Mouse (Mus musculus) midbrain, embryonic 16.5 days (tissue): ENCODE results near the gene Chadl. TPM values are rescaled to one million over a fixed set of nuclear protein-coding genes. Genes with fewer than 3 reads are reported as not detected.
"Not testable (repeated sequence)": the region's sequence is repeated elsewhere in the genome, so short reads cannot be mapped to it uniquely, and the experiment has no call there.

Experiments used
- ATAC-seq: fragments of 200-750 bp; cut with Nextera tagmentation; 2 replicates; pipeline ENCODE4 v1.8.0; 2017; ENCODE audit warnings: moderate TSS enrichment
- H3K27ac ChIP-seq: fragments of 300-500 bp; sonication (generic); 2 replicates; pipeline ENCODE4 v1.5.1; 2014; ENCODE audit warnings: mild to moderate bottlenecking, low read length, mixed read lengths
- H3K27me3 ChIP-seq: fragments of 300-500 bp; sonication (generic); 2 replicates; pipeline ENCODE4 v1.6.1; 2014; ENCODE audit warnings: low read depth, low read length, mixed read lengths; ENCODE audit not compliant: control insufficient read depth, insufficient read depth
- H3K36me3 ChIP-seq: fragments of 300-500 bp; sonication (generic); 2 replicates; pipeline ENCODE4 v1.6.1; 2014; ENCODE audit warnings: mild to moderate bottlenecking, low read length, moderate library complexity, mixed read lengths; ENCODE audit not compliant: control insufficient read depth, insufficient read depth
- H3K4me1 ChIP-seq: fragments of 300-500 bp; sonication (generic); 2 replicates; pipeline ENCODE4 v1.6.1; 2014; ENCODE audit warnings: mild to moderate bottlenecking, low read length, mixed read lengths; ENCODE audit not compliant: control insufficient read depth, insufficient read depth
- H3K4me2 ChIP-seq: fragments of 300-500 bp; sonication (generic); 2 replicates; pipeline ENCODE4 v1.6.1; 2014; ENCODE audit warnings: mild to moderate bottlenecking, low read length, mixed read lengths
- H3K4me3 ChIP-seq: fragments of 300-500 bp; sonication (generic); 2 replicates; pipeline ENCODE4 v1.5.1; 2014; ENCODE audit warnings: low read depth, mild to moderate bottlenecking, low read length, moderate library complexity, mixed read lengths
- H3K9ac ChIP-seq: fragments of 300-500 bp; sonication (generic); 2 replicates; pipeline ENCODE4 v1.6.1; 2014; ENCODE audit warnings: low read depth, low read length, mixed read lengths
- H3K9me3 ChIP-seq: fragments of 300-500 bp; sonication (generic); replicated peaks from 2 replicates; pipeline ENCODE4 v1.6.1; 2014; ENCODE audit warnings: mild to moderate bottlenecking, low read length, mixed read lengths; ENCODE audit not compliant: control insufficient read depth, poor library complexity, severe bottlenecking
- WGBS: fragments of 180-500 bp; shearing (Covaris S2); extraction: QIAGEN DNeasy Blood & Tissue Kit; methylation state at CpG from one replicate; pipeline ENCODE4 v1.1.7; 2014; 5-methylcytosine and 5-hydroxymethylcytosine counted together
- polyA plus RNA-seq: library from polyadenylated mRNA; unstranded; fragments of >200 nt; fragmentation: Nextera tagmentation; extraction: Ambion mirVana; gene quantifications from 2 replicates; pipeline ENCODE4 v1.2.1, GENCODE M21; 2015

The Chadl gene
- polyA plus RNA-seq: 41.4 and 42.5 TPM in 2 replicates

DNA sequence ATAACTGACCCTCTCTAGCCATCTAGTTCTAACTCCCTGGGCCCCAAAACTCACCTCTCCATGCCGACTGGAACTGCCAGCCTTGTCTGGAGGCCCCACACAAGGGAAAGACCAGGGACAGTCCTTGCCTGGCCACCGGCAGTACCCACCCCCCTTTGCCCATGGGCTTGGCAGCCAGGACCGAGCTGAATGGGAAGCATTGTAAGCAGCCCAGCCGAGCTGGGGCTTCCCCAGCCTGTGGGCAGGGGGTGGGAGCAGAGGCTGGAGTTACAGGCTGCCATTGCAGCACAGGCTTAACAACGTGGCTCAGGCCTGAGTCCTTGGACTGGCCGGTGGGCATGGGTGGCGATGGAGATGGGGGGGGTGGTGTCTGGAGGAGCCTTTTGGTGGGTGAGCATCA is at the start of gene Chadl:
TSS of gene Chadl (minus strand) at position 113 of the 400 bp plus-strand sequence.
- ATAC-seq: 0 out of 2 replicates have a peak, but pooled peaks have one; percentile 18
- Histone ChIP-seq H3K9ac (no peak within 1 kb of the TSS), H3K4me1 (peaks cover 13% of the 10 kb centered on the region; the same call in 1 of the 2 replicates), H3K4me3 (no peak within 1 kb of the TSS), H3K36me3 (no peaks in the 10 kb centered on the region), H3K27ac (no peak within 1 kb of the TSS), H3K4me2 (no peak within 1 kb of the TSS), H3K9me3 (no peaks in the 10 kb centered on the region), H3K27me3 (peaks cover 8% of the 10 kb centered on the region)
- 55% methylated on average over 7 of the region's 7 CpGs for WGBS

DNA sequence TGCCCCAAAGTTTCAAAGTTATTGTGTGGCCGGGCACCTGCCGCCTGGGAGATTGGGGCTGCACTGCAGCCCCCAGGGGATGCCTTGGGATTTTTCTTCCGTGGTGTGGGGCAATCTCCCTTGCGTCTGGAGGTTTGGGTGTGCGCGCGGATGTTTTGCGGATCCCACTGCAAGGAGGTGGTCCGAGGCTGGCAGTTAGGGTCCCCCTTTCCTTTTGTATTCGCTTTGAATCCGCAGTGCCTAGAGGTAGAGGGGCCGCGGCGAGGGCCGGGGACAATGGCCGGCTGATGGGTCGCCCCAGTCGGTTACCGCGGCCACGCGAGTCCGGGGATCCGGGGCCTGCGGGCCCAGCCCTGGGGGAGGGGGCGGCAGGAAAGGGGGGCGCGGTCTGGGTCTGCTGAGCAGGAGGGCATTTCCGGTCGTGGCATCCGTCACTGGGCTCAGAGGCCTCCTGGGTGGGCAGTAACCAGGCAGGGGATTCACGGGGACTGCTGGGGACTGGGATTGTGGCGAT is 48.6 kb upstream of the Chadl start:
- ATAC-seq: peak; percentile 88
- no peaks in the 10 kb centered on the region for H3K36me3 ChIP-seq
- peak overlapping the region; percentile 92 for H3K27ac ChIP-seq
- peaks cover 23% of the 10 kb centered on the region for H3K4me1 ChIP-seq
- H3K9ac ChIP-seq: peak overlapping the region; percentile 94
- H3K4me2 ChIP-seq: peak overlapping the region; percentile 80
- no peaks in the 10 kb centered on the region for H3K9me3 ChIP-seq
- H3K27me3 ChIP-seq: no peaks in the 10 kb centered on the region
- under 1% methylated on average over 33 of the region's 33 CpGs for WGBS
- H3K4me3 ChIP-seq: peak overlapping the region; percentile 85

DNA sequence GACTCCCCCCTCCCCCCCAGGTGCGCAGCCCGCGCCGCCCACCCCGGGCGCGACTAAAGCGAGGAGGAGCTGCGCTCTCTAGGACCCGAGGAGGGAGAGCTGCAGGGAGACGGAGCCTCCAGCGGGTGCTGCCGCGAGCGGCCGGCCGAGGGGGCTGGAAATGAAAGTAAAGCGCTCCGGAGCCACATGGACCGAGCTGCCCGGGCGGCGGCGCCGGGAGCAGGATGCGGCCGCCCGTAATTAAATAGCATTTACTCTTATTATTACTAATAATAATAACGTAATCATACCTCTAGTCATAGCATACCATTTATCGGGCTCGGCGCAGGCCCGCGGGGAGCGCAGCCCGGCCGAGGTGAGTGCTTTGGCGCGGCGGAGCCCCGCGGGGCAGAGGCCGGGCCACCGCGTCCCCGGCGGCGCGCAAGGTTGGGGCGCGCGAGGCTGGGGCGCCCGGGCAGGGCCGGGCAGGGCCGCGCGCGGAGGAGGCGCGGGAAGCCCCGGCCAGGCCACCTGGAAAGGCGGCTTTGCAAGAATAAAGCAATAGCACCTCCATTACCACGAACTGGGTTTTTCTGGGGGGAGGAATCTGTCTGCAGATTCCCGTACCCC is 48.0 kb upstream of the Chadl start, which contains the start of the genes Zc3h7b and Rangap1:
TSS of gene Zc3h7b (plus strand) at position 66 of the 609 bp plus-strand sequence.
TSS of gene Rangap1 (minus strand) at position 539 of the 609 bp plus-strand sequence.
- Histone ChIP-seq H3K9me3 (no peaks in the 10 kb centered on the region), H3K4me3 (peak within 1 kb of the TSS; percentile 85), H3K4me2 (peak within 1 kb of the TSS; percentile 80), H3K9ac (peak within 1 kb of the TSS; percentile 94), H3K4me1 (peaks cover 23% of the 10 kb centered on the region), H3K27ac (peak within 1 kb of the TSS; percentile 92), H3K36me3 (no peaks in the 10 kb centered on the region), H3K27me3 (no peaks in the 10 kb centered on the region)
- under 1% methylated on average over 56 of the region's 65 CpGs for WGBS
- peak; percentile 88 for ATAC-seq

DNA sequence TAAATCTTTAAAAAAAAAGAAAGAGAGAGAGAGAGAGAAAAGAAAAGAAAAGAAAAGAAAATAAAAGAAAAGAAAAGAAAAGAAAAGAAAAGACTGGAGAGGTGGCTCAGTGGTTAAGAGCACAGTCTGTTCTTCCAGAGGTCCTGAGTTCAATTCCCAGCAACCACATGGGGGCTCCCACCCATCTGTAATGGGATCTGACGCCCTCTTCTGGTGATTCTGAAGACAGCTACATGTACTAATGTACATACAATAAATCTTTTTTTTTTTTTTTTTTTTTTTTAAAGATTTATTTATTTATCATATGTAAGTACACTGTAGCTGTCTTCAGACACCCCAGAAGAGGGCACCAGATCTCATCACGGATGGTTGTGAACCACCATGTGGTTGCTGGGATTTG is 45.3 kb upstream of the Chadl start:
- H3K4me1 ChIP-seq: peaks cover 15% of the 10 kb centered on the region
- not testable (repeated sequence) for H3K27ac ChIP-seq, H3K36me3 ChIP-seq, H3K9me3 ChIP-seq, ATAC-seq, H3K4me2 ChIP-seq, H3K9ac ChIP-seq, H3K27me3 ChIP-seq, H3K4me3 ChIP-seq
- 35% methylated on average over 2 of the region's 2 CpGs for WGBS

DNA sequence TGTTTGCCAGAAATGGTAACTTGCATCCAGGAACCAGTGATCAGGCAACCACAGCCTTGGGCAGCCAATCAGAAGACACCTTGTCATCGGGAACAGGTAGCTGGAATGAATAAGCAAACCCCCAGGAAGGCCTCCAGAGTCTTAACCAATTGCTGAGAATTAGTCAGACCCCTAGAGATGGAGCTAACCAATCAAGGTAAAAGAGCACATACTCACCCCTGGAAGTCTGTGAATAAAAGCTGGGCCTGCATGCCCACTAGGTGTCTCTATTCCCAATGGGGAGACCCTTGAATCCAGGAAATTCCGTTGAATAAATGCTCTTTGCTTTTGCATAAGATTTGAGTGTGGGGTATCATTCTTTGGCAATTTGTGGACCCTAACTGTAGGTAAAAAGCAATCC is 42.8 kb upstream of the Chadl start:
- no peaks in the 10 kb centered on the region for H3K36me3 ChIP-seq
- 10% methylated on average over 2 of the region's 2 CpGs for WGBS
- H3K9ac ChIP-seq: no peak overlapping the region
- H3K4me2 ChIP-seq: no peak overlapping the region
- no peaks in the 10 kb centered on the region for H3K9me3 ChIP-seq
- H3K27ac ChIP-seq: no peak overlapping the region
- H3K4me3 ChIP-seq: no peak overlapping the region
- no peaks in the 10 kb centered on the region for H3K27me3 ChIP-seq
- H3K4me1 ChIP-seq: peaks cover 5% of the 10 kb centered on the region
- ATAC-seq: no peak

DNA sequence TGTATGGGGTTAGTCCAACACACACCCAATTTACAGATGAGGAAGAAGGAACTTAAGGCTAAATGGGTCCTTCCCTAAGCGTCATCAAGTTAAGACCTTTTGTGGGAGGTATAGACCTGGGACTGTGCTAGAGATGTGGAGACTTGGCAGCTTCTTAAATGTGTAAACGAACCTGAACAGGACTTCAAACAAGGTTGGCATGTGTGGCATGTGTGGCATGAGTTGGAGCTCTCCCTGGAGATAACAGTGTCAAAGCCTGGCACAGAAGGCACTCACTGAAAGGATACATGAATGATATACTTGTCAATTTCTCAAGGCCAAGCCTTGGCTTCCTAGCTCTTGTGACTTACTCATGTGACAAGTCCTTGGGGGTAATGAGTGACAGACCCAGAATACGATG is 42.2 kb upstream of the Chadl start:
- no peak for ATAC-seq
- peaks cover 2% of the 10 kb centered on the region for H3K4me1 ChIP-seq
- no peak overlapping the region for H3K9ac ChIP-seq
- H3K27ac ChIP-seq: no peak overlapping the region
- no peaks in the 10 kb centered on the region for H3K36me3 ChIP-seq
- whole genome bisulfite sequencing: 86% methylated on average over 3 of the region's 3 CpGs
- no peak overlapping the region for H3K4me3 ChIP-seq
- no peaks in the 10 kb centered on the region for H3K9me3 ChIP-seq
- H3K4me2 ChIP-seq: no peak overlapping the region
- no peaks in the 10 kb centered on the region for H3K27me3 ChIP-seq

DNA sequence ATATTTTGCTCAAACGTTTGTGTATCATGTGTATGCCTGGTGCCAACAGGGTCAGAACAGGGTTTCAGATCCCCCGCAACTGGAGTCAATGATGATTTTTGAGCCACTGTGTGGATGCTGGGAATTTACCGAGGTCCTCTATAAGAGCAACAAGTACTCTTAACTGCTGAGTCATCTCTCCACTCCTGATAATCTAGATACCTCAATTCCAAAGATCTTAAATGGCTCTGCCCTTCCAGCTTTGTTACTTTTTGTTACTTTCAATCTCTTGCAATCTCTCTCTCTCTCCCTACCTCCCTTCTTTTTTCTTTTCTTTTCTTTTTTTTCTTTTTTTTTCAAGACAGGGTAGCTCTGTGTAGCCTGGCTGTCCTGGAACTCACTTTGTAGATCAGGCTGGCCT is 38.0 kb upstream of the Chadl start:
- Histone ChIP-seq H3K4me2 (no peak overlapping the region), H3K9me3 (no peaks in the 10 kb centered on the region), H3K27ac (no peak overlapping the region), H3K4me1 (no peaks in the 10 kb centered on the region), H3K9ac (no peak overlapping the region), H3K27me3 (no peaks in the 10 kb centered on the region), H3K36me3 (no peaks in the 10 kb centered on the region), H3K4me3 (no peak overlapping the region)
- ATAC-seq: no peak
- 66% methylated on average over 3 of the region's 3 CpGs for WGBS

DNA sequence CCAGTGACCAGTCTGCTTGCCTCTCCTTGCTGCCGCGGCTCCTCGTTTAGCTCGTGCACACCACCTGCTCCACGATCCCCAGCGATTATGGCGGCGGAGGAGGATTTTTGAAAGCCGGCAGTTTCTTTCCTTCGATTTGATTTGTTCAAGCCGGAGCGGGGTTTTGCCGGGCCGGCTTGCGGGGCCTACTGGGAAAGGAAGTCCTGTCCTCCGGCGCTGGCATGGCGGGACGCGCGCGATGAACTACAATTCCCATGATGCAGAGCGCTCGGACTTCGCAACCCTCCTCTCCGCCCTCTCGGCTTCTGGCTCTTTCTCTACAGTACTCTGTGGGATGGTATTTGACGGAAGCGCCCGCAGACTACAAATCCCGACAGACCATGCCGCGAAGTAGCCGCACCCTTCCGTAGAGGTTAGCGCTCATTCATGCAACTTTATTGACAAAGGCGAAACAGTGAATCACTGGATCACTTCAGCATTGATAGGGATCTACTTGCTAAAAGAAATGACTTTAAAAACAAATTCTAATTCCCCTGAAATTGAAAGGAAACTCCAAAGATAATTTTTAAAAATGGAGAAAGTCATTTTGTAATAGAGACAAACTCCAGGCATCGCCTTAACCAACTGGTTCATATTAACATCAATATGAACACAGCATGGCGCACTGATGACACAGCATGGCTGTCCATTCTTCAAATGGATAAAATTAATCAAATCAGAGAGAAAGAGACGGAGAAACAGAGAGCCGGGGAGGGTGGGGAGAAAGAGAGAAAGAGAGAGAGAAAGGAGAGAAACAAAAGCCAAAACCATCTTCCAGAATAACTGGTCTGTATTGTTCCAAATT is 32.9 kb upstream of the Chadl start:
- peak overlapping the region; percentile 66 for H3K4me3 ChIP-seq
- ATAC-seq: peak; percentile 99
- 5% methylated on average over 40 of the region's 41 CpGs for WGBS
- H3K27ac ChIP-seq: peak overlapping the region; percentile 43
- H3K36me3 ChIP-seq: no peaks in the 10 kb centered on the region
- H3K27me3 ChIP-seq: no peaks in the 10 kb centered on the region
- H3K9me3 ChIP-seq: no peaks in the 10 kb centered on the region
- H3K4me2 ChIP-seq: peak overlapping the region; percentile 91
- H3K9ac ChIP-seq: peak overlapping the region; percentile 87
- peaks cover 15% of the 10 kb centered on the region for H3K4me1 ChIP-seq
